Mouse (Mus musculus) heart, embryonic 15.5 days (tissue): Measurements from ENCODE around the gene Btn2a2. TPM values are rescaled to one million over a fixed set of nuclear protein-coding genes. Genes with fewer than 3 reads are reported as not detected.

Experiments
- ATAC-seq: fragments of 200-750 bp; cut with Nextera tagmentation; replicated peaks from 2 replicates; pipeline ENCODE4 v1.8.0; 2017; ENCODE audit warnings: low read depth, moderate TSS enrichment; ENCODE audit not compliant: insufficient number of reproducible peaks, insufficient read depth, low FRiP score
- H3K27ac ChIP-seq: fragments of 300-500 bp; sonication (generic); 2 replicates; pipeline ENCODE4 v1.5.1; 2015; ENCODE audit warnings: mild to moderate bottlenecking, inconsistent platforms
- H3K27me3 ChIP-seq: fragments of 300-500 bp; sonication (generic); 2 replicates; pipeline ENCODE4 v1.6.1; 2015; ENCODE audit warnings: inconsistent platforms
- H3K36me3 ChIP-seq: fragments of 300-500 bp; sonication (generic); 2 replicates; pipeline ENCODE4 v1.6.1; 2015; ENCODE audit warnings: mild to moderate bottlenecking, inconsistent platforms
- H3K4me1 ChIP-seq: fragments of 300-500 bp; sonication (generic); replicated peaks from 2 replicates; pipeline ENCODE4 v1.6.1; 2015; ENCODE audit warnings: inconsistent platforms
- H3K4me2 ChIP-seq: fragments of 300-500 bp; sonication (generic); 2 replicates; pipeline ENCODE4 v1.6.1; 2015; ENCODE audit warnings: inconsistent platforms, mild to moderate bottlenecking, moderate library complexity
- H3K4me3 ChIP-seq: fragments of 300-500 bp; sonication (generic); 2 replicates; pipeline ENCODE4 v1.5.1; 2015; ENCODE audit warnings: mild to moderate bottlenecking, inconsistent platforms
- H3K9ac ChIP-seq: fragments of 300-500 bp; sonication (generic); 2 replicates; pipeline ENCODE4 v1.6.1; 2015; ENCODE audit warnings: mild to moderate bottlenecking, inconsistent platforms
- H3K9me3 ChIP-seq: fragments of 300-500 bp; sonication (generic); replicated peaks from 2 replicates; pipeline ENCODE4 v1.6.1; 2016; ENCODE audit warnings: inconsistent platforms
- WGBS: fragments of 180-500 bp; shearing (Covaris S2); methylation state at CpG from one replicate; pipeline ENCODE4 v1.1.7; 2015; ENCODE audit warnings: mixed read lengths; 5-methylcytosine and 5-hydroxymethylcytosine counted together
- polyA plus RNA-seq: library from polyadenylated mRNA; unstranded; fragments of >200 nt; fragmentation: Nextera tagmentation; extraction: Ambion mirVana; gene quantifications from 2 replicates; pipeline ENCODE4 v1.2.1, GENCODE M21; 2015

The Btn2a2 gene
- polyA plus RNA-seq, 1 experiment from 2014 or later = 0.31 TPM

DNA sequence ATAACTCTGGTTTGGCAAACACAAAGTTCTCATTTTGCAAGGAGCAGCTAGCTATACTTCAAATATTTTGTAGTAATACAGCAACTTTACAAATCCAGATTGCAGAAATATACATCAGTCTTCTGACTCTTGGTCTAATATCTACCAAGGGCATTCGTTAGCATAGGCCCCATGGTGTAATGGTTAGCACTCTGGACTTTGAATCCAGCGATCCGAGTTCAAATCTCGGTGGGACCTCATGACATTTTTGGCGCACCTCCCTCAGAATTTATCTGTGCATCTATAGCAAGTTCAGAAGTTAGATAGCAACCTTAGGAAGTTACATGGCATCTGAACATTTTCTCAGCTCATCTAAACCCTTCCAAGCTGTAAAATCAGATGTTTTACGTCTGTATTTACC is 30.2 kb upstream of the Btn2a2 start:
- ATAC-seq = no peak

DNA sequence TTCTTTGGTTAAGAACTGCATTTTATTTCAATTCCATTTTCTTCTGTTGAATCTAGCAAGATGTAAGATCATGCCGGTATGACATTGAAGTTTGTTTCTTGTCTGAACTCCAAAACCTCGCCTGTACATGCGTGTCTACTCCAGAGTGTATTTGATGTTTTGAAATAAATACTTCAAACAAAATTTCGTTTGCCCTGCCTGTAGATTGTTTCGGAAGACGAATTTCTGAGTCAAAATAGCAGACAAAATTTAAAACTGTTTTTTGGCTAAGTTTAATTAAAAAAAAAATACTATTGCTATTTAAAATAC is 29.6 kb upstream of the Btn2a2 start:
- Histone ChIP-seq H3K4me1 (peaks cover 3% of the 10 kb centered on the region), H3K9me3 (no peaks in the 10 kb centered on the region), H3K9ac (peak overlapping the region; percentile 32; the same call in 1 of the 2 replicates), H3K4me3 (peak overlapping the region; percentile 54), H3K27ac (peak overlapping the region; percentile 82; the same call in 1 of the 2 replicates), H3K36me3 (no peaks in the 10 kb centered on the region), H3K27me3 (no peaks in the 10 kb centered on the region), H3K4me2 (peak overlapping the region; percentile 87)
- under 1% methylated on average over 6 of the region's 6 CpGs for WGBS
- ATAC-seq = no peak

More for the DNA sequence above, 30.2 kb upstream of the Btn2a2 start:
- H3K4me3 ChIP-seq = peak overlapping the region; percentile 50
- WGBS = under 1% methylated on average over 6 of the region's 6 CpGs
- H3K4me2 ChIP-seq = peak overlapping the region; percentile 87
- H3K9ac ChIP-seq = peak overlapping the region; percentile 33
- H3K9me3 ChIP-seq = no peaks in the 10 kb centered on the region
- H3K27ac ChIP-seq = peak overlapping the region; percentile 74
- peaks cover 3% of the 10 kb centered on the region for H3K4me1 ChIP-seq
- no peaks in the 10 kb centered on the region for H3K36me3 ChIP-seq
- no peaks in the 10 kb centered on the region for H3K27me3 ChIP-seq

DNA sequence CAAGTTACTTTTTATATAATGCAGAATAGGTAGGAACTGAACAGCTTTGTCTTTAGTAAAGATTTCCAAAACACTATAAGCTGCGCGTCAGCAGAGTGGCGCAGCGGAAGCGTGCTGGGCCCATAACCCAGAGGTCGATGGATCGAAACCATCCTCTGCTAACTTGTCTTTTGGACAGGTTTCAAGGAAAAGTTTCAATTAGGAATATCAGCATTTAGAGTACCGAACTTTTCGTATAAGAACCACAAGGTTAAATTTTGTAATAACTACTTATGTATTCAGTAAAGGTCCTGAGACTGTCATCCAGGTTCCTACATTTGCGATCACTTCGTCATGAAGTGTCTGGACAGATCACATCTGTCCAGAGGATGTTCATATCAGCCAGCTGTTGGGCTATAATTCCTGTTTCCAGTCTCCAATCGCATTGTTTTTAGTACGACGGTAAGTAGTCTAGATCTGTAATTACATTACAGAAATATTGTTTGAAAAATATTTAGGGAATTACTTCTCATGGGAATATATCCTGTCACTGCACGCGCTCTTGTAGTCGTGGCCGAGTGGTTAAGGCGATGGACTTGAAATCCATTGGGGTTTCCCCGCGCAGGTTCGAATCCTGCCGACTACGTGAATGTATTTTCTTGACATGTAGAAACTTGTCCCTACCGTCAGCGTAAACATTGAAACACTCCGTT is 29.1 kb upstream of the Btn2a2 start:
- WGBS = under 1% methylated on average over 27 of the region's 27 CpGs
- Histone ChIP-seq H3K9ac (peak overlapping the region; percentile 41), H3K9me3 (no peaks in the 10 kb centered on the region), H3K4me2 (peak overlapping the region; percentile 87), H3K27me3 (no peaks in the 10 kb centered on the region), H3K36me3 (no peaks in the 10 kb centered on the region), H3K4me3 (peak overlapping the region; percentile 54), H3K4me1 (peaks cover 3% of the 10 kb centered on the region), H3K27ac (peak overlapping the region; percentile 82)
- ATAC-seq = peak; percentile 83

DNA sequence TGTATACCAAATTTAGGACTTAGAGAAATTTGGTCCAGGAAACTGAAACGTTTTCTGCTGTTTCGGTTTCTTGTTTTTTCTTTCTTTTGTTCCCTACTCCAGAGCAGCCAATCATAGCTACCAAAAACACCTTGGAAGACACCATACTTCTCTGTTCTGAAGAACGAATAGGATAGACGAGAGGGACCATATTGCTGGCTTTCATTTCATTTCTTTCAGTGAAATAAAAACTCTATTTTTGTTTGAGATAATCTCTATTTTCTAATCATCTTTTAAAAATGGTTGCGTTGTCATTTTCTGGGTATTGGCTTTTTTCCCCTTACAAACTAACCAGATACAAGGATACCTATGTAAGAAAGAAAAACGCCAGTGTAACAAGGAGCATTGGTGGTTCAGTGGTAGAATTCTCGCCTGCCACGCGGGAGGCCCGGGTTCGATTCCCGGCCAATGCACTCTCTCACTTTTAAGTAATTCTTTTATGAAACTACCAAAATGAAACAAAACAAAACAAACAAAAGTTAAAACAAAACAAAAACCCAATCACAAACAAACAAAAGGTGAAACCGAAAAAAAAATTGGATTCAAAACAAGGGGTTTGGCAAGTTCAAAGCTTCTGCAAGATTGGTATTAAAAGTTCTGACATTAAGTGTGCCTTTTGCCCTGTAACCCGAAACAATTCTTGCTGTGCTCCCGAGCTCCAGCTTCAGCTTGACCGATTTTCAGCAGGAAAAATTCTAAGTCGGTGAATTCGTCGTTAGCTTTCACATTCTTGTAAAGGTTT is 28.4 kb upstream of the Btn2a2 start:
- Histone ChIP-seq H3K27me3 (no peaks in the 10 kb centered on the region), H3K4me1 (peaks cover 3% of the 10 kb centered on the region), H3K36me3 (no peaks in the 10 kb centered on the region), H3K4me2 (peak overlapping the region; percentile 87), H3K9ac (peak overlapping the region; percentile 41; the same call in 1 of the 2 replicates), H3K4me3 (peak overlapping the region; percentile 54), H3K27ac (peak overlapping the region; percentile 82), H3K9me3 (no peaks in the 10 kb centered on the region)
- ATAC-seq = peak; percentile 56
- 0% methylated on average over 19 of the region's 19 CpGs for WGBS

DNA sequence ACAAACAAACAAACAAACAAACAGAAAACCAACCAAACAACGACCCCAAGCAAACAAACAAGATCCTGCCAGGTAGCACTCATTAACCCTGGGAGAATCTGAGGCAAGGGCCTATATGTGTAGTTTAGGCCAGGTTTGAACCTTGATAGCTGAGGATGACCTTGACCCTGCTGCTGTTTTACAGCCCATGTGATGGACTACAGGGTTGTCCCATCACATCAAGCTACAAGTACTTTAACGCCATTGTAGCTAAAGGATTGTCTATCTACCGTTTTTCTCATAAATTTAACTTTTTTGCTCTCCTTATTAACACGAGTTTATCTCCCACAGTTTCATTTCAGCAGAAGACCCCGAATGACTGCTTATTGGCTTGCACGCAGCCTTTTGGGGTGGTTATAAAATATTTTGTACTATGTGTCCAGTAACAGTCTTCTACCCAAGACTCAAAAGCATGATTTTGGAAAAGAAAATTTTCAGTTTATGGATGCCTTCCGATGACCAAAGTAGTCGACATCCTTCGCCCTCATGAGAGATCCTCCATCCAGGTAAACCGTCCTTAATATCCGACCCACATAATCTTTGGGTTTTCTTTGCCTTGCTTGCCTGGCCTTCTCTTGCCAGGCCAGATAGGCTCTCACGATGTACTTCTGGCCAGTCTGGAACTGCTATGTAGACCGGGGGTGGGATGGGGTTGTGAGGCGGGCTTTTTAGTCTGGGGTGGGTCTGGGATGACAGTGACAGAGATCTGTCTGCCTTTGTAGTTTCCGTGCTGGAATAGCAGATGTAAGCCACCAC is 27.4 kb upstream of the Btn2a2 start:
- H3K27me3 ChIP-seq = no peaks in the 10 kb centered on the region
- H3K9me3 ChIP-seq = no peaks in the 10 kb centered on the region
- whole genome bisulfite sequencing = 54% methylated on average over 15 of the region's 15 CpGs
- H3K4me1 ChIP-seq = peaks cover 3% of the 10 kb centered on the region
- H3K4me3 ChIP-seq = peak overlapping the region; percentile 40
- H3K36me3 ChIP-seq = no peaks in the 10 kb centered on the region
- no peak overlapping the region for H3K27ac ChIP-seq
- ATAC-seq = no peak
- no peak overlapping the region for H3K9ac ChIP-seq
- peak overlapping the region; percentile 87 for H3K4me2 ChIP-seq

DNA sequence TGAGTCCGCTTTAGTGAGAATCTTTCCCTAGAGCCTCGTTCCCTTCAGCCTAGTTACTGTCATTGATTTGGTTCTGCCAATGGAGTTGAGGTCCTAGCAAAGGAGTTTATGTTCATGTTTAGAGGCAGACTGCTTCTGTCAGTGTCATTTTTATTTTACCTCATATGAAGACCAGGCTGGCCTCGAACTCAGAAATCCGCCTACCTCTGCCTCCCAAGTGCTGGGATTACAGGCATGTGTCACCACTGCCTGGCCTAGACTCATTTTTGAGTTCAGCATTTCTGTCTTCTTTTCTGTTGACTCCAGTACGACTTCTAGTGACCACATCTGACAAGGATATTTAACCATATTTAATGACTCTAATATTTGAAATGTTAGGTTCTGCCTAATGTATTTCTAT is 26.6 kb upstream of the Btn2a2 start:
- H3K4me2 ChIP-seq = no peak overlapping the region
- no peaks in the 10 kb centered on the region for H3K27me3 ChIP-seq
- H3K9ac ChIP-seq = no peak overlapping the region
- WGBS = 73% methylated on average over 5 of the region's 5 CpGs
- no peaks in the 10 kb centered on the region for H3K36me3 ChIP-seq
- no peak overlapping the region for H3K4me3 ChIP-seq
- ATAC-seq = no peak
- peaks cover 7% of the 10 kb centered on the region for H3K4me1 ChIP-seq
- H3K27ac ChIP-seq = no peak overlapping the region
- no peaks in the 10 kb centered on the region for H3K9me3 ChIP-seq

DNA sequence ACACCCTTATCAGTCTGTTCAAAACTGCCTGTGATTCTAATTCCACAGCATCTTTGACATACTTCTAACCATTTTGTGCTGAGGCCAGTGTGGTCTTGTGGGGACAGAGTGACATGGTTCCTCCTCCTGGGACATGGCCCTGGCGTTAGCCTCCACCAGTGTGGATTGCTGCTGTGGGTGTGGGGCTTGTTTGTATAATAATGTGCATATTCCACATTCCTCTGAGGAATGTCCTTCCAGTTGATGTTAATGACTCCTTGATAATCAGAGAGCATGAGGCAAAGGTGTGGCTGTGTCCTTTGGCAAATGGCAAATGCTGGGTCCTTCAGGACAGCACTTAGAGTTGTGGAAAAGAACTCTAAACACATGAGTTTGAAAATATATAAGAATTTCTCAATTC is 24.9 kb upstream of the Btn2a2 start:
- Histone ChIP-seq H3K4me1 (peaks cover 10% of the 10 kb centered on the region), H3K9ac (no peak overlapping the region), H3K9me3 (no peaks in the 10 kb centered on the region), H3K36me3 (no peaks in the 10 kb centered on the region), H3K4me3 (no peak overlapping the region), H3K4me2 (no peak overlapping the region), H3K27ac (no peak overlapping the region), H3K27me3 (no peaks in the 10 kb centered on the region)
- ATAC-seq = no peak
- 77% methylated on average over 1 of the region's 1 CpGs for WGBS

DNA sequence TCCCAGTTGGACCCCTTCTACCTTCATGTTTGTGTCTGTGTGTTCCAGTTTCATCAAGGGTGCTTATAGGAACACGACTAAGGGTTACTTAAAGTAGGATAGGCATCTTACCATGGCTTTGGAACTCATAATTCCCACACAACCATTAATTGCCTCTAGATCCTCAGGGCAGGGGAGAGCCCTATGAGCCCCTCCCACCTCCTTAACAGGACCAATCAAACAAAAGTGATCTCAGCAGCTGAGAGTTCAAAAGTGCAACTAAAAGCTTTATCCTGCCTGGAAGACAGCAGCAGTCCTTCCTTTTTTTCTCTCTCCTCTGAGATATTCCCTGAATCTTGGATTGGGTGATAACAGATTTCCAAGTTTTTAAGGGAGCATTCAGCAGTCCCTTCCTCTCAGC is 21.5 kb upstream of the Btn2a2 start:
- Histone ChIP-seq H3K36me3 (no peaks in the 10 kb centered on the region), H3K4me1 (peaks cover 23% of the 10 kb centered on the region), H3K27me3 (no peaks in the 10 kb centered on the region), H3K9ac (no peak overlapping the region), H3K9me3 (no peaks in the 10 kb centered on the region), H3K4me2 (no peak overlapping the region), H3K4me3 (no peak overlapping the region), H3K27ac (no peak overlapping the region)
- WGBS = 34% methylated on average over 1 of the region's 1 CpGs
- ATAC-seq = no peak

DNA sequence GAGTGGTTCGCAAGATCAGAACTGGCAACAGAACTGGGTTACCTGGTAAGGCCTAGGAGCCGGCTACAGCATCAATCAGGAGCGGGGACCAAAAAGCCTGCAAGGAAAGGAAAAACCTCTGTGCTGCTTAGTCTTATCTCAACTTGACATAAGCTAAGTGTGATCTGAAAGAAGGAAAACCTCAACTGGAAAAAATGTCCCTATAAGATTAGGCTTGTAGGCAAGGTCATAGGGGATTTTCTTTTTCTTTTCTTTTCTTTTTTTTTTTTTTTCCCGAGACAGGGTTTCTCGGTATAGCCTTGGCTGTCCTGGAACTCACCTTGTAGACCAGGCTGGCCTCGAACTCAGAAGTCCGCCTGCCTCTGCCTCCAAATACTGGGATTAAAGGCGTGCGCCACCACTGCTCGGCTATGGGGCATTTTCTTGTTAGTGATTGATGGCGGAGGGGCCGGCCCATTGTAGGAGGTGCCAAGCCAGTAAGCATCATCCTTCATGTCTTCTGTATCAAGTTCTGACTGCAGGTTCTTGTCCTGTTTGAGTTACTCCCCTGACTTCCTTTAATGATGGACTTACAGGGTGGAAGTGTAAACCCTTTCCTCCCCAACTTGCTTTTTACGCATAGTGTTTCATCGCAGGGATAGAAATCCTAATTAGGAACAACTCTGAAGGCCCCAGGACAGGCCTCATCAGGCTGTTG is 18.3 kb upstream of the Btn2a2 start:
- 35% methylated on average over 14 of the region's 14 CpGs for WGBS
- peak overlapping the region; percentile 62 for H3K4me2 ChIP-seq

DNA sequence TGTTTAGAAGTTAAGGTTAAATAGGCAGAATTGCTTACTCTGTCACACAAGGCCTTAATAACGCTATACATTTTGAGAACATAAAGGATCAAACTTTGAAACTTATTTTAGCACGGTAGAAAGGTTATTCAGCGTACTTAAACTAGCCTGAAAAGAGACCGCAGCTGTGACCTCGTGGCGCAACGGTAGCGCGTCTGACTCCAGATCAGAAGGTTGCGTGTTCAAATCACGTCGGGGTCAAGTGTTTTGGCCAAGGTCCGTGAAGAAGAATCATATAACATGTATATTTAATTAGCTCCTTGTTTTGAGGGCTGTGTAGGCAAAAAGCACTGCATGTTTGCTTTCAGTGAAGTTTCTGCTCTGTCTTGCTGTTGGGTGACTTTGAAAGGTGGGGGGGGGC is 17.7 kb upstream of the Btn2a2 start:
- H3K4me3 ChIP-seq = peak overlapping the region; percentile 36
- WGBS = 10% methylated on average over 13 of the region's 13 CpGs
- no peaks in the 10 kb centered on the region for H3K27me3 ChIP-seq
- peaks cover 29% of the 10 kb centered on the region for H3K4me1 ChIP-seq
- ATAC-seq = no peak
- H3K9me3 ChIP-seq = no peaks in the 10 kb centered on the region
- peak overlapping the region; percentile 62 for H3K4me2 ChIP-seq
- H3K9ac ChIP-seq = no peak overlapping the region
- H3K27ac ChIP-seq = peak overlapping the region; percentile 51; the same call in 1 of the 2 replicates
- no peaks in the 10 kb centered on the region for H3K36me3 ChIP-seq

More for the DNA sequence above, 18.3 kb upstream of the Btn2a2 start:
- Histone ChIP-seq H3K4me3 (0 out of 2 replicates have a peak overlapping the region, but pooled peaks have one; percentile 36), H3K4me1 (peaks cover 26% of the 10 kb centered on the region), H3K9me3 (no peaks in the 10 kb centered on the region), H3K9ac (no peak overlapping the region), H3K27ac (peak overlapping the region; percentile 51; the same call in 1 of the 2 replicates), H3K27me3 (no peaks in the 10 kb centered on the region), H3K36me3 (no peaks in the 10 kb centered on the region)
- no peak for ATAC-seq
